Mouse (Mus musculus) limb, embryonic 10.5 days (tissue): ENCODE measurements at regions not wholly inside any gene's neighbourhood (a gene's known extent, or its start where the extent isn't known, plus 50 kb on each side); places are given as distances from the start of the nearest gene placed in this dataset.

ENCODE experiments used
- DNase-seq: peaks from one replicate; pipeline ENCODE4 v3.0.0-alpha.2; 2017; ENCODE audit warnings: low spot score
- H3K27ac ChIP-seq: fragments of 300-500 bp; sonication (generic); 2 replicates; pipeline ENCODE4 v1.5.1; 2016; ENCODE audit warnings: mild to moderate bottlenecking
- H3K27me3 ChIP-seq: fragments of 300-500 bp; sonication (generic); 2 replicates; pipeline ENCODE4 v1.6.1; 2016; ENCODE audit warnings: low read depth, mild to moderate bottlenecking; ENCODE audit not compliant: poor library complexity, severe bottlenecking
- H3K36me3 ChIP-seq: fragments of 300-500 bp; sonication (generic); 2 replicates; pipeline ENCODE4 v1.6.1; 2016; ENCODE audit warnings: mild to moderate bottlenecking, moderate library complexity
- H3K4me1 ChIP-seq: fragments of 300-500 bp; sonication (generic); 2 replicates; pipeline ENCODE4 v1.6.1; 2016
- H3K4me3 ChIP-seq: fragments of 300-500 bp; sonication (generic); 2 replicates; pipeline ENCODE4 v1.5.1; 2016; ENCODE audit warnings: mild to moderate bottlenecking, moderate library complexity
- H3K9me3 ChIP-seq: fragments of 300-500 bp; sonication (generic); replicated peaks from 2 replicates; pipeline ENCODE4 v1.6.1; 2016; ENCODE audit warnings: mild to moderate bottlenecking
- WGBS: fragments of 180-500 bp; shearing (Covaris S2); methylation state at CpG from one replicate; pipeline ENCODE4 v1.1.7; 2016; 5-methylcytosine and 5-hydroxymethylcytosine counted together

DNA sequence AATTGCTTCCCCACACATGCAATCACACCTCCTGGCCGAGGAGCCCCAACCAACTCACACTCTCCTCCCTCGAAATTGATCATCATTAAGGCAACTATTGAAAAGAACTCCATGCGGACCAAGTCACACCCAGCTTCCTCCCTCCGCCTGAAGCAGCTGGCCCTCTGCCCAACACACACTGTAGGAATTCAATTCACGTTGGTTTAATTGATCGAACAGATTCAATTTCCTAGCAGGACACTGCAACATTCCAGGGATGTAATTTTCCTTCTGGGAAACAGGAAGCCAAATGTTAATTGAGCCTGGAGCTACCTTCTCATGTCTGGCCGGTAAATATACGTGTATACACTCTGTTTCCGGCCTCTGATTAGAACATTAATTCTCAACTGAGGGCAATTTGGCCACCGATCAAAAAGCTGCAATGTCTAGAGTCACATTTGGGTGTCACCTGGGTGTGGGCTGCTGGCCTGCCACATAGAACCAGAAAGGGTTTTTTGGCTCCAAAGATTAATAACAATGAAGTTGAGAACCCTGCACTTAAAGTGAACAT, 500.7 kb upstream of the Tmem132c start:
- Histone ChIP-seq H3K27ac (no peak overlapping the region), H3K9me3 (no peaks in the 10 kb centered on the region), H3K4me1 (0 out of 2 replicates have a peak, but pooled peaks cover 3% of the 10 kb centered on the region), H3K4me3 (no peak overlapping the region), H3K36me3 (no peaks in the 10 kb centered on the region), H3K27me3 (no peaks in the 10 kb centered on the region)
- DNase-seq = no peak
- 63% methylated on average over 10 of the region's 10 CpGs for WGBS

DNA sequence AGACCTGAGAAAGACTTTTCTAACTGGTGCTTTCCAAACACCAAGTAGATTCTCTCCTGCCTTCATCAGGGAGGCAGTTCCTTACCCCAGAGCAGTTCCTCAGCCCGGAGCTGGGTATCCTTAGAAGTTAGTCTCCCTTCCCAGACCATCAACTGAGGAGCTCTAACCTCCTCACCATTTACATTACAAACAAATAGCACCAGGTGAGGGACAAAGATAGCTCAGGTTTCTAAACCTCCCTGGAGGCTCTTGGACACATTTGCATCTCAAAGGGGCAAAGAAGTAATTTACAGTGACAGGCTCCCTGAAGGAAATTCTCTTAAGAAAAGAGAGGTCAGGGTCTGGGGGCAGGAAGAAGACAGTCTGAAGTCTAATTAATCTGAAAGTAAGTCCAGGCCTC, 486.5 kb upstream of the Tmem132c start:
- no peak overlapping the region for H3K4me3 ChIP-seq
- no peaks in the 10 kb centered on the region for H3K36me3 ChIP-seq
- H3K27ac ChIP-seq = no peak overlapping the region
- H3K4me1 ChIP-seq = no peaks in the 10 kb centered on the region; the same call in 1 of the 2 replicates
- DNase-seq = no peak
- H3K27me3 ChIP-seq = no peaks in the 10 kb centered on the region
- WGBS = 14% methylated on average over 1 of the region's 1 CpGs
- no peaks in the 10 kb centered on the region for H3K9me3 ChIP-seq

DNA sequence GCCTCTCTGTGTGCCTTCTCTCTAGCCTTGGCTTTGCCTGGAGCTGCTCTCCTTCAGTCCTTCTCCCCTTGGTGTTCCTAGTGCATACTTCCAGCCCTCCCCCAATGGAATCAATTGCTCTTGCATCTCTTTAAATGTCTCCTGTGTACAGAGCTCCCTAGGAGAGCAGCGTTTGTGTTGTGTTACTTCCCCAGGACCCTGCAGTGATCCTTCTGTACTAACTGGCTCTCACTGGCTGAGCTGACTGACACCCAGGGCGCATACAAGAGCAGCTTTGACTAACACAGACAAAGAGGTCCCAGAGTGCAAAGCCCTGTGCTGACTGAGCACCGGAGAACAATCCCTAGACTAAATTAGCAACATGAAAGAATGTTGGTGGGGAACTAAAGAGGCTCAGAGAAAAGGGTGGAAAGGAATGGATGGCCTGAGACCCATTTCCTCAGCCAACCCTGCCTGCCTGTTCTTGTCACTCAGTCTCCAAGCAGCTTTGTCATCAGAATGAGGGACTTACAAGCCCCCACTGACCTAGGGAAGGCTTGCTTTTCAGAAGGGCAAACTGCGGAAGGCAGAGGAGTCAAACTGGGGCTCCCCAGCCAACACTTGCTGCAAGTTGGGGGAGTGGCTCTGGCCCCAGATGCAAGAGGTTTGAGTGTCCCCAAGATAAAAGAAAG, 476.4 kb upstream of the Tmem132c start:
- WGBS = 28% methylated on average over 4 of the region's 4 CpGs
- DNase-seq = peak; percentile 22
- Histone ChIP-seq H3K27me3 (peaks cover 20% of the 10 kb centered on the region; the same call in 1 of the 2 replicates), H3K4me1 (no peaks in the 10 kb centered on the region), H3K4me3 (no peak overlapping the region), H3K27ac (no peak overlapping the region), H3K36me3 (no peaks in the 10 kb centered on the region), H3K9me3 (no peaks in the 10 kb centered on the region)

DNA sequence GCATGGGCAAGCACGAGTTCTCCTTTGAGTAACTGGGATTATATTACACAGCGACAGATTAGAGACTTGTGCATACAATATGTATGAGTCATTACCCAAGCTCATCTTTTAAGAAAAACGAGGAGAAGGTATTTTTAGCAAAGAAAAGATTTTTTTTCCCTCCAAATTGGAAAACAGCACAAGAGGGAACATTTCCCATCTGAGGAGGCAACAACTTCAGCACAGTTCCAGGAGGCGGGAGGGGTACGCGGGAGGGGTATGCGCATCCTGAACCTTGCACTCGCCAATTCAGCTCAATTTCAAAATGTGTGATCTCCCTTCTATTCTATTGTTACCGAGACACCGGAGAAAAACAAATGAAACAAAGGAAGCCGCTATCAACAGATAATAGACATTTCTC, 472.6 kb upstream of the Tmem132c start:
- no peaks in the 10 kb centered on the region for H3K9me3 ChIP-seq
- no peaks in the 10 kb centered on the region for H3K36me3 ChIP-seq
- 46% methylated on average over 11 of the region's 11 CpGs for WGBS
- peaks cover 25% of the 10 kb centered on the region; the same call in 1 of the 2 replicates for H3K27me3 ChIP-seq
- no peak for DNase-seq
- H3K27ac ChIP-seq = no peak overlapping the region
- no peaks in the 10 kb centered on the region for H3K4me1 ChIP-seq
- no peak overlapping the region for H3K4me3 ChIP-seq

DNA sequence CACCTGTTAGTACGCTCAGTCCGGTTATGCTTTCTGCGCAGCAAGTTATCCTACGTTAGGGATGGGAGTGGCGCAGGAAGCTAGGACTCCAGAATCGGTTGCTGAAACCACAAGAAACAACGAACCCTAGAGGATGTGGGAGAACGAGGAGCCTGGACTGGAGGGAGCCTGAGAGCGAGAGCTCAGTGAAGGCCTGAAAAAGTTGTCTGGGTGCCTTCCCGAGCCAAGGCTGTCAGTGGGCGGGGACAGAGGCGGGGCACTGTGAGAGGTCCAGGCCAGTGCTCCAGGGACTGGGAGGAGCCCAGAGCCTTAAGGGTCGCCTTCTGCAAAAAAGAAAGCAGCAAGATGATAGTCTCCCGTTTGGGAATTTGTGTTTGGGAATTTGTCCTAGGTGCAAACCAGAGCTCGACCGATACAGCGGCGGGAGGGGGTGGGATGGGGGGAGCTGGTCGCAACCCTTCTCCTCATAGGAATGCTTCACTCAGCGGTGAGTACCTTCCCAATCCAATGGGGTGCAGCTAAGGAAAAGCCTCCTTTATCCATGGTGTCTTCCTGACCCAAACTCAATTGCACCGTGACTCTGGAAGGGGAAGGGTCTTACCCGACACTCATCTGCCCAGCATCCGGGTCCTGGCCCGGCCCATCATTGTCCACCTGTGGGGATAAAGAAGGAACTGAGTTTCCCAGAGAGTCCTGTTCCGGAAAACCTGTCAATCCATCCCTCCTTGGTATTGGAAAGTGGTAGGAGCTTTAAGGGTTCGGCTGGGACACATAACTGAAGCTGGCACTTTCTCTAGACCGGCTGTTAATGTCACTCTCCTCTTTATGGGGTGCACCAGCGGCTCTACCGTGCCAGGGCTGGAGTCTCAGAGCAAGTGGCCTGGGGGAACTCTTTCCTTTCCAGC, 453.6 kb upstream of the Tmem132c start:
- Histone ChIP-seq H3K9me3 (0 out of 2 replicates have a peak, but pooled peaks cover 1% of the 10 kb centered on the region), H3K27ac (no peak overlapping the region), H3K27me3 (peaks cover 14% of the 10 kb centered on the region; the same call in 1 of the 2 replicates), H3K4me1 (peaks cover 15% of the 10 kb centered on the region), H3K4me3 (peak overlapping the region; percentile 46), H3K36me3 (no peaks in the 10 kb centered on the region)
- WGBS = 7% methylated on average over 29 of the region's 29 CpGs
- DNase-seq = peak; percentile 61

DNA sequence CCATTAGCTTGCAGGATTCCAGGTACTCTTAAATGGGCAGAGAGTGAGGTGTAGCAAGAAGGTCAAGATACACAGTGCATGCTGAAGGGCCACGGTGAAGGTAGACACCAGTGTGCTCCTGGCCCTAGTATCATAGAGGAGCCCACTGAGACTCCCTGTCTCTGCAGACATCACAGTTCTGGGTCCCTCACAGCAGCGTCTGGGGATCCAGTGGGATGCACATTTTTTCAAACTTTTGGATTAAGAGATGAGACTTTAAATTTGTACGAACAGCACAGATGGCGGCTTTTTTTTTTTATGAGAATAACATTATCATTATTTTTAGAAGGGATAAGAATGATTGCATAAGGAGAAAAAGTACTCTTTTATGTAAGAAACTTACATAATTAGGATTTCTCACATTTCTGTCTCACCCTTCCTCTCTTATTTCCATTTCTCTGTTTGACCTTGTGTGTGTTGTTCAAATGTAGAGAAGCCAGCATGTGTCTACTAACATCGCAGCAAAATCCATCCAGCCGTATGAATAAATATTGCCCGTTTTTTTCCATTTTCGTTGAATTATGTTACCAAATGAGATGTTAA, 441.8 kb upstream of the Tmem132c start:
- Histone ChIP-seq H3K27me3 (no peaks in the 10 kb centered on the region), H3K27ac (no peak overlapping the region), H3K36me3 (no peaks in the 10 kb centered on the region), H3K4me1 (peaks cover 10% of the 10 kb centered on the region), H3K9me3 (no peaks in the 10 kb centered on the region), H3K4me3 (no peak overlapping the region)
- WGBS = 91% methylated on average over 8 of the region's 8 CpGs
- no peak for DNase-seq

DNA sequence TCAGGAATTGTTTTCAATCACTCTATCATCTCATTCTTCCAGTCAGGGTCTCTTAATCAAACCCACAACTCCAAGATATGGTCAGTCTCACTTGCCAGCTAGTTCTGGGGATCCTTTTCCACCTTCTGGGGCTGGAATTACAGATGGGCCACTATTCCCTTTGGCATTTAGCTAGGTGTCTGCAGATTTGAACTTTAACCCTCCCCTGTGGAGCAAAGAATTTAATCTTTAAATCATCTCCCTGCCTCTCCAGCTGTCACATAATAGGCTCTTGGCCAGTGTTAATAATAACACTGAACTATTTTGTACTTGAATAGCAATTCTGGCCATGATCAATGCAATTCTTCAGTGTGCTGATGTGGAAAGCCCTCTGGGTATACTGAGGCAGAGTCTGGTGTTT, 435.0 kb upstream of the Tmem132c start:
- no peaks in the 10 kb centered on the region for H3K4me1 ChIP-seq
- no peak overlapping the region for H3K27ac ChIP-seq
- no peaks in the 10 kb centered on the region for H3K9me3 ChIP-seq
- DNase-seq = no peak
- H3K4me3 ChIP-seq = no peak overlapping the region
- no peaks in the 10 kb centered on the region for H3K36me3 ChIP-seq
- H3K27me3 ChIP-seq = no peaks in the 10 kb centered on the region

DNA sequence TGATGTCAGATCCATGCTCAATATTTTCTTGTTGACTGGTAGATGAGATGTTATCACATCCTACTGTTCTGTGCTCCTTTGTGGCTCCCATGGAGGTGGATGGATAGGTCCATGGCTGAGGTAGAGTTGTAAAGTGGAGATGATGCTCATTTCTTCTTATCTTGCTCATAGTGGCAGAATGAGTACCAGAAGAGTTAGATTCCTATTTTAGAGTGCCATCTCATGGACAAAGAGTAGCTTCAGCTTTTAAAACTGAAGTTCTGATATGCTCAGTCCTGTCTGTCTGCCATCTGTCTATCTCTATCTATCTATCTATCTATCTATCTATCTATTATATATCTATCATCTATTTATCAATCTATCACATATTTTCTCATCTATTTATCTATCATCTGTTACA, 425.5 kb upstream of the Tmem132c start:
- DNase-seq = no peak
- Histone ChIP-seq H3K27ac (no peak overlapping the region), H3K9me3 (no peaks in the 10 kb centered on the region), H3K4me3 (no peak overlapping the region), H3K36me3 (no peaks in the 10 kb centered on the region), H3K4me1 (no peaks in the 10 kb centered on the region), H3K27me3 (no peaks in the 10 kb centered on the region)

DNA sequence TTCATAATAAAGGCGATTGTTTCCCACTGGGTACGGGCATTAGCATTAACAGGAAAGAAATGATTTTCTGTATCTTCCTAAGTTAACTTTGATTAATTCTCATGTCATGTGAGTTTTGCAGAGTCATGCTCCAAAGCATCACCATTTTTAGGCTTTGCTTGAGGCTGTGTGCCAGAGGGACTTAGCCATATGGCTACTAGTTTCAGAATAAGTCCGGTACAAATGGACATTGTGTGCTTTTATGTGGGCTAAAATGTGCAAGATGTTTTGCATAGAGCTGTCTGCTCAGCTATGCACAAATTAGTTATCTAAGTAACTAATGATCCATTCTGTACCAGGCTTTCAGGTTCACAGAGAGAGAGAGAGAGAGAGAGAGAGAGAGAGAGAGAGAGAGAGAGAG, 406.2 kb upstream of the Tmem132c start:
- H3K36me3 ChIP-seq = no peaks in the 10 kb centered on the region
- H3K4me1 ChIP-seq = no peaks in the 10 kb centered on the region
- no peak overlapping the region for H3K27ac ChIP-seq
- 98% methylated on average over 3 of the region's 3 CpGs for WGBS
- no peak for DNase-seq
- H3K27me3 ChIP-seq = no peaks in the 10 kb centered on the region
- no peak overlapping the region for H3K4me3 ChIP-seq
- H3K9me3 ChIP-seq = no peaks in the 10 kb centered on the region

DNA sequence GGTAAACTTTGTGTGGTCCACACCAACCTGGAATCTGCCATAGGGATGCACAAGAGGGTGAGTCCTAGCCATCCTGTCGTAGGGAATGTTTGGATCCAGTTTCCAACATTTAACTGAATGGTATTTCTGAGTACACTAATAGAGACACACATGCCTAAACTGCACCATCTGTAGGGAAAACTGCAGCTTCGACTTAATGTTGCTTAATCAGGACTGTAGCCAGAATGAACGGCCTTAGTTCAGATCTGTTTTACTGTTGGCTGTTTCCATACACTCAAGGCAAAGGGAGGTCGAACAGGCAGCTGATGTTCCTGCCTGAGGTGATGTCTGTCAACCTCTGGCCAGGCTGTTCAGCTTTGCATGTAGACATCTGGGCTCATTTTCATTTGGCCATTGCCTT, 399.0 kb upstream of the Tmem132c start:
- Histone ChIP-seq H3K36me3 (no peaks in the 10 kb centered on the region), H3K9me3 (no peaks in the 10 kb centered on the region), H3K27ac (no peak overlapping the region), H3K27me3 (no peaks in the 10 kb centered on the region), H3K4me3 (no peak overlapping the region), H3K4me1 (no peaks in the 10 kb centered on the region)
- 80% methylated on average over 4 of the region's 4 CpGs for WGBS
- DNase-seq = no peak

DNA sequence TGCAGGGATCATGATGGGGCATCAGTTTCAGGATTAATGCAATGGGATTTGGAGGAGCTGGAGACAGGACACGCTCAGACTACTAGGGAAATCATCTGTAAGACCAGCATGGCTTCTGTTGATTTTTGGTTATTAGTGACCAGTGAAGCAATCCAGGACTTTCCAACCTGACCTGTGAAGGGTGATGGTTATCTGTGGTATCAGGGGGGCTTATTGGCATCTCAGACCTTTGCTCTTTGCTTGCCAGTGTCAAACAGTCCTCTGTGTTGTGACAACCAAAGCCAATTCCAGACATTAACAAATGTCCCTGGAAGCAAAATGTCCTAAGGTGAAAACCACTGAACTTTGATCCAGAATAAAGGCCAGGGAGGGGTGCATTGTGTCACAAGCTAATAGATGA, 379.5 kb upstream of the Tmem132c start:
- Histone ChIP-seq H3K9me3 (no peaks in the 10 kb centered on the region), H3K27ac (no peak overlapping the region), H3K36me3 (no peaks in the 10 kb centered on the region), H3K27me3 (no peaks in the 10 kb centered on the region), H3K4me1 (no peaks in the 10 kb centered on the region), H3K4me3 (no peak overlapping the region)
- no peak for DNase-seq
- whole genome bisulfite sequencing = 81% methylated on average over 1 of the region's 1 CpGs

DNA sequence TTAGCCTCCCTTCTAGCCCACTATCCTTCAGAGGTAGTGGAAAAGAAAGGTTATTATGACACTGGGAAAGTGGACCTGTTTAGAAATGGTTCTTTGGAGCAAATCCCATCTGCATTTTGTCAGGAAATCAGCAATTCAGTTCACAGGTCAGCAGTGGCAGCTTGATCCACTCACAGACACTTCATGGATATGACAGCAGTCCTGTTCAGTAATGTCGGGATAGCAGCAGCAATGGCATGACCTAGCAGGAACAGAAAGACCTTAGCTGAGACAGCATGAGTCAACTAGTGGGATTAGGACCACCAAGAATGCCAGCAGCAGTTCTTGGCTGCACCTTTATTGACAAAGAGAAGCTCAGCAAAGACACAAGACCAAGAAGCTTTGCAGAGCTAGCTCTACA, 365.8 kb upstream of the Tmem132c start:
- H3K4me1 ChIP-seq = peaks cover 3% of the 10 kb centered on the region; the same call in 1 of the 2 replicates
- no peaks in the 10 kb centered on the region for H3K27me3 ChIP-seq
- H3K36me3 ChIP-seq = no peaks in the 10 kb centered on the region
- no peak overlapping the region for H3K27ac ChIP-seq
- no peak for DNase-seq
- no peaks in the 10 kb centered on the region for H3K9me3 ChIP-seq
- no peak overlapping the region for H3K4me3 ChIP-seq
- WGBS = 81% methylated on average over 1 of the region's 1 CpGs

DNA sequence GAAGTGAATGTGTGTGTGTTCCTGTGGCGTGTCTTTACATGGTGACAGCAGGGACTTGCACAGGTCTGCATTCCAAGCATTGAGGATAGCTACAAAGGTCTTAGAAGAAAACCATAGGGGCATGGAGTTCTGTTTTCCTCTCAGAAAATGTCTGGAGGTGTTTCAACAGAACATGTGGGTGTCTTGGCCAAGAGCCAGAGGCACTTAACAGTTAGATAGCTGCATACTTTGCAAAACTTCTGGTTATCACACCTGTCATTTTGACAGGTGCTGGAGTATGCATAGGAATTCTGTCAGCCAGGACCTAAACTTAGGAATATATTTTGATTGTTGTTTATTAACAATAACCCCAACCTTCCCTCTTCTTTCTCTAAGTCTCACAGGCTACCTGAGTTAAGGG, 350.9 kb upstream of the Tmem132c start:
- no peak overlapping the region for H3K4me3 ChIP-seq
- H3K36me3 ChIP-seq = no peaks in the 10 kb centered on the region
- 95% methylated on average over 1 of the region's 1 CpGs for WGBS
- no peaks in the 10 kb centered on the region for H3K27me3 ChIP-seq
- no peak overlapping the region for H3K27ac ChIP-seq
- H3K9me3 ChIP-seq = no peaks in the 10 kb centered on the region
- DNase-seq = no peak
- peaks cover 3% of the 10 kb centered on the region for H3K4me1 ChIP-seq
